Mouse (Mus musculus) erythroblast, embryonic 14.5 days (primary cell): Measurements from ENCODE around the gene Fgfr2.

Experiments
- GATA1 ChIP-seq: IDR thresholded peaks from 2 replicates; pipeline ENCODE4 v1.6.1; 2012; ENCODE audit warnings: low read length, inconsistent platforms, mixed read lengths
- TAL1 ChIP-seq: IDR thresholded peaks from 3 replicates; pipeline ENCODE4 v1.6.1; 2012; ENCODE audit warnings: low read length, inconsistent platforms, mixed read lengths

- TF ChIP-seq TAL1: no peak
- no peak for TF ChIP-seq GATA1
These were observed 2834.9 kb downstream of the Fgfr2 start for GRCm38 (mm10) chr7:130288248-130288647.
